Mouse (Mus musculus) heart, postnatal 0 days (tissue): ENCODE data around the gene Cyth3.

Experiments
- CTCF ChIP-seq: IDR thresholded peaks from 2 replicates; pipeline ENCODE4 v1.5.1; 2016; ENCODE audit warnings: antibody characterized with exemption, control low read depth, low read depth
- EP300 ChIP-seq: IDR thresholded peaks from 2 replicates; pipeline ENCODE4 v1.6.1; 2016; ENCODE audit warnings: antibody characterized with exemption, low read depth

- TF ChIP-seq EP300: no peak
- TF ChIP-seq CTCF: no peak
Observed at GRCm38 (mm10) chr5:143615353-143615752, 6.9 kb upstream of the Cyth3 start.
